ENCODE assay signal across 8 mouse cellular contexts in genomic region chr6:29473941-29474691, GRCm38 (mm10). TPM values are rescaled to one million over a fixed set of nuclear protein-coding genes. Genes with fewer than 3 reads are reported as not detected.
DNase-seq lines count a peak whose midpoint lies in the region; ATAC-seq and TF ChIP-seq lines count a peak whose summit lies in the region.

No protein-coding gene starts in this region.

- ATAC-seq in heart, embryonic 11.5 days (replicated peaks; ENCODE audit: insufficient number of reproducible peaks, low FRiP score, low TSS enrichment) = peak; percentile 91
- peak; percentile 96 for ATAC-seq in kidney, embryonic 14.5 days (ENCODE audit: low FRiP score, low TSS enrichment)
- ATAC-seq in limb, embryonic 15.5 days (ENCODE audit: insufficient number of reproducible peaks, low FRiP score, low TSS enrichment, low read depth) = peak; percentile 76
- peak; percentile 68 for ATAC-seq in midbrain, postnatal 0 days (ENCODE audit: low FRiP score)

- no peak overlapping the region for H3K27ac ChIP-seq in embryonic fibroblast, embryonic 13.5 days (ENCODE audit: insufficient read depth, low read length)
- H3K27ac ChIP-seq in heart, embryonic 11.5 days (ENCODE audit: low read depth, low read length) = 0 out of 2 replicates have a peak overlapping the region, but pooled peaks have one; percentile 59
- no peak overlapping the region for H3K27ac ChIP-seq in kidney, embryonic 14.5 days (ENCODE audit: low read depth, low read length)
- no peak overlapping the region for H3K27ac ChIP-seq in limb, embryonic 15.5 days
- no peak overlapping the region for H3K27ac ChIP-seq in midbrain, postnatal 0 days (ENCODE audit: low read depth, low read length)

- H3K4me3 ChIP-seq in embryonic fibroblast, embryonic 13.5 days (ENCODE audit: insufficient read depth, low read length) = peak overlapping the region; percentile 23
- peak overlapping the region; percentile 55 for H3K4me3 ChIP-seq in heart, embryonic 11.5 days (ENCODE audit: low read depth, low read length)
- peak overlapping the region; percentile 52 for H3K4me3 ChIP-seq in kidney, embryonic 14.5 days (ENCODE audit: low read length)
- peak overlapping the region; percentile 43 for H3K4me3 ChIP-seq in limb, embryonic 15.5 days
- peak overlapping the region; percentile 37 for H3K4me3 ChIP-seq in midbrain, postnatal 0 days (ENCODE audit: low read depth, low read length)

- DNase-seq in layer of hippocampus, adult 11-12 months (ENCODE audit: low spot score) = peak; percentile 76
- DNase-seq in layer of hippocampus, adult 9-10 months (ENCODE audit: low spot score) = no peak
- DNase-seq in midbrain, postnatal 0 days (ENCODE audit: low spot score) = peak; percentile 69
- peak; percentile 40 to 81 for DNase-seq in spleen, postnatal 10 days (ENCODE audit: low spot score in 2 of 2)

- H3K36me3 ChIP-seq in heart, embryonic 11.5 days (ENCODE audit: control insufficient read depth, insufficient read depth, low read length) = peaks cover 10% of the 10 kb centered on the region
- H3K36me3 ChIP-seq in kidney, embryonic 14.5 days (ENCODE audit: control insufficient read depth, insufficient read depth, low read length) = peaks cover 18% of the 10 kb centered on the region; the same call in 1 of the 2 replicates
- peaks cover 20% of the 10 kb centered on the region for H3K36me3 ChIP-seq in limb, embryonic 15.5 days
- H3K36me3 ChIP-seq in midbrain, postnatal 0 days (ENCODE audit: insufficient read depth, low read length) = peaks cover 15% of the 10 kb centered on the region

- TF ChIP-seq CTCF in embryonic fibroblast, embryonic 13.5 days (IDR thresholded peaks at IDR 0.05; ENCODE audit: borderline replicate concordance, insufficient read depth, low read length) = no peak
- no peak for TF ChIP-seq CTCF in midbrain, postnatal 0 days (IDR thresholded peaks at IDR 0.05)

- no peaks in the 10 kb centered on the region for H3K27me3 ChIP-seq in heart, embryonic 11.5 days (ENCODE audit: control insufficient read depth, insufficient read depth, low read length)
- no peaks in the 10 kb centered on the region for H3K27me3 ChIP-seq in kidney, embryonic 14.5 days (ENCODE audit: control insufficient read depth, insufficient read depth, low read length)
- H3K27me3 ChIP-seq in limb, embryonic 15.5 days = no peaks in the 10 kb centered on the region
- H3K27me3 ChIP-seq in midbrain, postnatal 0 days (ENCODE audit: insufficient read depth, low read length) = no peaks in the 10 kb centered on the region

- H3K4me2 ChIP-seq in heart, embryonic 11.5 days = peak overlapping the region; percentile 91
- peak overlapping the region; percentile 84 for H3K4me2 ChIP-seq in kidney, embryonic 14.5 days (replicated peaks; ENCODE audit: low read depth, low read length)
- peak overlapping the region; percentile 79 for H3K4me2 ChIP-seq in limb, embryonic 15.5 days
- peak overlapping the region; percentile 55 for H3K4me2 ChIP-seq in midbrain, postnatal 0 days (ENCODE audit: low read depth, low read length, poor library complexity, severe bottlenecking)

- H3K9ac ChIP-seq in heart, embryonic 11.5 days (ENCODE audit: low read depth, low read length) = peak overlapping the region; percentile 72
- H3K9ac ChIP-seq in kidney, embryonic 14.5 days (ENCODE audit: low read depth, low read length) = peak overlapping the region; percentile 60
- 0 out of 2 replicates have a peak overlapping the region, but pooled peaks have one; percentile 10 for H3K9ac ChIP-seq in limb, embryonic 15.5 days
- H3K9ac ChIP-seq in midbrain, postnatal 0 days (replicated peaks; ENCODE audit: low read length, poor library complexity, severe bottlenecking) = peak overlapping the region; percentile 42

- peaks cover 2% of the 10 kb centered on the region; the same call in 1 of the 2 replicates for H3K4me1 ChIP-seq in embryonic fibroblast, embryonic 13.5 days (ENCODE audit: control insufficient read depth, insufficient read depth, low read length)
- peaks cover 9% of the 10 kb centered on the region for H3K4me1 ChIP-seq in heart, embryonic 11.5 days (ENCODE audit: control insufficient read depth, insufficient read depth, low read length)
- H3K4me1 ChIP-seq in kidney, embryonic 14.5 days (ENCODE audit: control insufficient read depth, insufficient read depth, low read length) = peaks cover 8% of the 10 kb centered on the region
- H3K4me1 ChIP-seq in limb, embryonic 15.5 days = peaks cover 11% of the 10 kb centered on the region
- H3K4me1 ChIP-seq in midbrain, postnatal 0 days (ENCODE audit: insufficient read depth, low read length) = peaks cover 5% of the 10 kb centered on the region; the same call in 1 of the 2 replicates

- H3K9me3 ChIP-seq in heart, embryonic 11.5 days (replicated peaks; ENCODE audit: control insufficient read depth, low read length) = no peaks in the 10 kb centered on the region
- no peaks in the 10 kb centered on the region for H3K9me3 ChIP-seq in kidney, embryonic 14.5 days (ENCODE audit: control insufficient read depth, low read length)
- no peaks in the 10 kb centered on the region for H3K9me3 ChIP-seq in limb, embryonic 15.5 days
- H3K9me3 ChIP-seq in midbrain, postnatal 0 days (ENCODE audit: low read length) = no peaks in the 10 kb centered on the region

- 2% methylated on average over 33 of the region's 33 CpGs for WGBS in heart, embryonic 11.5 days (ENCODE audit: insufficient replicate concordance)
- WGBS in kidney, embryonic 14.5 days = 3% methylated on average over 33 of the region's 33 CpGs
- WGBS in limb, embryonic 15.5 days = 5% methylated on average over 33 of the region's 33 CpGs
- WGBS in midbrain, postnatal 0 days = 6% methylated on average over 33 of the region's 33 CpGs

- TF ChIP-seq POLR2A in embryonic fibroblast, embryonic 13.5 days (IDR thresholded peaks at IDR 0.05; ENCODE audit: low read depth, low read length) = peak; percentile 67

RNA-seq across cellular contexts. Expression of gene Atp6v1fnb, which starts 2.9 kb away (rescaled TPM):
- polyA plus RNA-seq in embryonic fibroblast, embryonic 13.5 days (2011; ENCODE audit: insufficient read length, low read depth, missing spikeins) = not detected in 2 replicates
- polyA plus RNA-seq in heart, embryonic 11.5 days (2014; fragmentation: Nextera tagmentation; extraction: Ambion mirVana) = not detected in 2 replicates
- polyA plus RNA-seq in kidney, embryonic 14.5 days (2014; fragmentation: Nextera tagmentation; extraction: Ambion mirVana) = 0.49 TPM in 1 of 2 replicates, not detected in the other
- not detected in 2 replicates for polyA plus RNA-seq in limb, embryonic 15.5 days (2015; fragmentation: Nextera tagmentation; extraction: Ambion mirVana)
- 2.6 TPM in 1 of 2 replicates, not detected in the other for total RNA-seq in midbrain, postnatal 0 days (2014; rRNA removed)
- polyA plus RNA-seq in midbrain, postnatal 0 days (2015; fragmentation: Nextera tagmentation; extraction: Ambion mirVana) = 0.32 and 0.72 TPM in 2 replicates

RNA-seq across cellular contexts. Expression of gene Atp6v1f, which starts 6.6 kb away (rescaled TPM):
- polyA plus RNA-seq in embryonic fibroblast, embryonic 13.5 days (2011; ENCODE audit: insufficient read length, low read depth, missing spikeins) = 131 and 136 TPM in 2 replicates
- polyA plus RNA-seq in heart, embryonic 11.5 days (2014; fragmentation: Nextera tagmentation; extraction: Ambion mirVana) = 200 and 209 TPM in 2 replicates
- 248 and 309 TPM in 2 replicates for polyA plus RNA-seq in kidney, embryonic 14.5 days (2014; fragmentation: Nextera tagmentation; extraction: Ambion mirVana)
- polyA plus RNA-seq in limb, embryonic 15.5 days (2015; fragmentation: Nextera tagmentation; extraction: Ambion mirVana) = 221 and 243 TPM in 2 replicates
- total RNA-seq in midbrain, postnatal 0 days (2014; rRNA removed) = 262 and 302 TPM in 2 replicates
- 361 and 388 TPM in 2 replicates for polyA plus RNA-seq in midbrain, postnatal 0 days (2015; fragmentation: Nextera tagmentation; extraction: Ambion mirVana)

RNA-seq across cellular contexts. Expression of gene Kcp, which starts 33.6 kb away (rescaled TPM):
- polyA plus RNA-seq in embryonic fibroblast, embryonic 13.5 days (2011; ENCODE audit: insufficient read length, low read depth, missing spikeins) = 5.1 and 7.1 TPM in 2 replicates
- polyA plus RNA-seq in heart, embryonic 11.5 days (2014; fragmentation: Nextera tagmentation; extraction: Ambion mirVana) = 10.9 and 13.1 TPM in 2 replicates
- polyA plus RNA-seq in kidney, embryonic 14.5 days (2014; fragmentation: Nextera tagmentation; extraction: Ambion mirVana) = 30.0 and 32.8 TPM in 2 replicates
- 25.8 and 26.5 TPM in 2 replicates for polyA plus RNA-seq in limb, embryonic 15.5 days (2015; fragmentation: Nextera tagmentation; extraction: Ambion mirVana)
- total RNA-seq in midbrain, postnatal 0 days (2014; rRNA removed) = 16.3 and 27.0 TPM in 2 replicates
- polyA plus RNA-seq in midbrain, postnatal 0 days (2015; fragmentation: Nextera tagmentation; extraction: Ambion mirVana) = 8.9 and 9.0 TPM in 2 replicates

RNA-seq across cellular contexts. Expression of gene Flnc, which starts 41.1 kb away (rescaled TPM):
- polyA plus RNA-seq in embryonic fibroblast, embryonic 13.5 days (2011; ENCODE audit: insufficient read length, low read depth, missing spikeins) = 107 and 151 TPM in 2 replicates
- 37.1 and 42.5 TPM in 2 replicates for polyA plus RNA-seq in heart, embryonic 11.5 days (2014; fragmentation: Nextera tagmentation; extraction: Ambion mirVana)
- polyA plus RNA-seq in kidney, embryonic 14.5 days (2014; fragmentation: Nextera tagmentation; extraction: Ambion mirVana) = 5.5 and 8.3 TPM in 2 replicates
- polyA plus RNA-seq in limb, embryonic 15.5 days (2015; fragmentation: Nextera tagmentation; extraction: Ambion mirVana) = 21.5 and 28.0 TPM in 2 replicates
- total RNA-seq in midbrain, postnatal 0 days (2014; rRNA removed) = 11.1 and 12.0 TPM in 2 replicates
- 1.2 and 1.4 TPM in 2 replicates for polyA plus RNA-seq in midbrain, postnatal 0 days (2015; fragmentation: Nextera tagmentation; extraction: Ambion mirVana)

RNA-seq across cellular contexts. Expression of gene Irf5, which starts 52.3 kb away (rescaled TPM):
- polyA plus RNA-seq in embryonic fibroblast, embryonic 13.5 days (2011; ENCODE audit: insufficient read length, low read depth, missing spikeins) = 4.2 and 4.7 TPM in 2 replicates
- 11.6 and 14.8 TPM in 2 replicates for polyA plus RNA-seq in heart, embryonic 11.5 days (2014; fragmentation: Nextera tagmentation; extraction: Ambion mirVana)
- polyA plus RNA-seq in kidney, embryonic 14.5 days (2014; fragmentation: Nextera tagmentation; extraction: Ambion mirVana) = 4.5 and 5.0 TPM in 2 replicates
- polyA plus RNA-seq in limb, embryonic 15.5 days (2015; fragmentation: Nextera tagmentation; extraction: Ambion mirVana) = 4.6 and 6.0 TPM in 2 replicates
- 3.2 and 3.5 TPM in 2 replicates for total RNA-seq in midbrain, postnatal 0 days (2014; rRNA removed)
- 1.7 and 2.0 TPM in 2 replicates for polyA plus RNA-seq in midbrain, postnatal 0 days (2015; fragmentation: Nextera tagmentation; extraction: Ambion mirVana)

Comparison
In these comparisons a context has a peak if more than half of its experiments do, and no peak if none do; other contexts are left out.
1. H3K9ac ChIP-seq: peak in every context shown above with its lines; median percentile 72 in heart, embryonic 11.5 days; 60 in kidney, embryonic 14.5 days; 42 in midbrain, postnatal 0 days; 10 in limb, embryonic 15.5 days.